Mouse (Mus musculus) kidney, adult 18-20 months (tissue): ENCODE measurements at regions not wholly inside any gene's neighbourhood (a gene's known extent, or its start where the extent isn't known, plus 50 kb on each side); places are given as distances from the start of the nearest gene placed in this dataset.
"Not testable (repeated sequence)": the region's sequence is repeated elsewhere in the genome, so short reads cannot be mapped to it uniquely, and the experiment has no call there.

Experiments
- DNase-seq: peaks from one replicate; pipeline ENCODE4 v3.0.0; 2021

DNA sequence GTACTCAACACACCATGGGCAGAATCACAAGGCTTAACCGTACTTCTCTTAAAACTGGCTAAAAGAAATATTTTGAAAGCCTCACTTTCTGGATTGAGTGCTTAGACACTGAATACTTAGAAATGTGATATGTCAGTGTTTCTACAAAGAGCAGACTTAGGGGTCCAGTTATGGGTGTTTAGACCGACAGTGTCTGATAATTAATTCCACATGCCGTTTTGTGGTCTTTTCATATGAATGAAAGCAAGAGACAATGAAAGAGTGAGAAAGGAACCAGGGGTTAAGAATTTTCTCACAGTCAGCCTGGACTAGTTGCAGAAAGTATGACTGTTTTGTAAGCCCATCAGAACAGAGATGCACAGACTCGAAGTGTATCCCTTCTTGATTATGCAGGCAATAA is 324.8 kb upstream of the Intu start:
- no peak for DNase-seq

DNA sequence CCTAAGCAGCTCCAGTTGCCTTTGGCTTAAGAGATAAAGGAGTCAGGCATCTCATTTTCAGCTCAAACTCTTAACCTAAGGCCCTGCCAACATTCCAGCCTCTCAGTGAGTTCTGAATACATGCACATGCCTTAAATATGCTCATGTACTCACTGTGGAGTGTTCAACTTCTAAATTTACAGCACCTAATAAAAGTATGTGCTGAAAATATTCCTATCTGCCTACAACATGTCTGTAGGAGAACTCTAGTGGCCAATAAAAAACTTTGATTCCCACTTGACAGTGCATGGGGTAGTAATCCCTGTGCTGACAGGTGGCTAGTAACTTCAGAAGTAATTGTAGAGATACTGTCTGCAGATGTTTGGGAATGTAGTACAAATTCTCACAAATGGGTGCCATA is 319.3 kb upstream of the Intu start:
- DNase-seq = no peak

DNA sequence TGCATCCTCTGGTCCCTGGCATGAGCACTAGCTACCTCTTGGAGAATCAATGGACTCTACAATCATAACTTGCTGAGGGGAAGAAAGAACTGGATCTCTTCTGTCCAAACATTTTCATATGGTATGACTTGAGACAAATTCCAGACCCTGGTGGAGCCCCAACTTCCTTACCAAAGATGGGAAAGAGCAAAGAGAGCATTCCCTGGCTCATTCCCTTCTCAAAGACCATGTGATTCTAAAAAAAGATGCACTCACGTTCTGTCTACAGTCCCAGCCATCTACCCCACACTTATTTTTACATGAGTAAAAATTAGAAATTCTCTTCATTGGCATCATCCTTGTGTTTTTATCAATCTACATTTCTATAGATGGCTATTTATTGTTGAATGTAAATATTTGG is 304.3 kb upstream of the Intu start:
- DNase-seq = no peak

DNA sequence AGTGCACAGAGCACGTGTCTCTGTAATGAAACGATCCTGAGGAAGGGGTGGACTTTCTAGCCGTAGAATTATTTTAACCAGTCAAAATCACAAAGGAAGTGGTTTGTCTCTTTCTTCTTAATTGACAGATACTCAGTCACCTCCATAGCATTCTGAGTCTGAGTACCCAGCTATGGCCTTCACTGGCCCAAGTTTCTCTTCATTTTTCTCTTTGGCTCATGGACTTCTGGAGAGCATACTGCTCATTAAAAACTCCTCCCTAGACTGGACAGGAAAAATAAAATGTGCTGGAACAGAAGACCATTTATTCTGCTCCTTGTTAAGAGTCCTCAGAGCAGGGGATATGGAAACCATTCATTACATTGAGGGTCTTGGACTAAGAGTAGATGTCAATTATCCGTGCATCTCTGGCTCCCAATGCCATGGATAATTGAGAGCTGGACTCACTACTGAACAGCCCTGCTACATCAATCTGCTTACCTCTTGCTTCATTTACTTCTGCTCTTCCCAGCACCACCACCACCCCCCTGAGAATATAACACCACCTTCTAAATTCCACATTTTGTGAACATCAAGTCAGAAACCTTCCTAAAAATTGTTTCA is 287.5 kb upstream of the Intu start:
- DNase-seq = no peak

DNA sequence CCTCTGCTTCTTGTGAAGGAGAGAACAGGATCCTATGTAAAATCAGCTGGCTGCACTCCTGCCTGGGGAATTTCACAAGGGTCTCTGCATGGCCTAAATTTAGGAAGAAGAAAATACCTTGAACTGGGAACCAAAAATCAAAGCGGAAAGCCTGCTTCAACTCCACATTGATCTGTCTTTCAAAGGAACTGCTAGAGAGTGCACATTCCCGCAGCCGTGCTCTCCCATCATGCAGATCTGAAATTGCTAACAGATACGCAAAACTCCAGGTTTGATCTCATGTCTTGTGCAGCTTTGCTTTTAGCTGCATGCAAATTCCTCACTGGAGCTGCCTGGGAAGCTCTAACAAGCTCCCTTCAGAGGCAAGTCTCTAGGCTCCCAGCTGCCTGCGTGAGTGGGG is 276.7 kb upstream of the Intu start:
- no peak for DNase-seq

DNA sequence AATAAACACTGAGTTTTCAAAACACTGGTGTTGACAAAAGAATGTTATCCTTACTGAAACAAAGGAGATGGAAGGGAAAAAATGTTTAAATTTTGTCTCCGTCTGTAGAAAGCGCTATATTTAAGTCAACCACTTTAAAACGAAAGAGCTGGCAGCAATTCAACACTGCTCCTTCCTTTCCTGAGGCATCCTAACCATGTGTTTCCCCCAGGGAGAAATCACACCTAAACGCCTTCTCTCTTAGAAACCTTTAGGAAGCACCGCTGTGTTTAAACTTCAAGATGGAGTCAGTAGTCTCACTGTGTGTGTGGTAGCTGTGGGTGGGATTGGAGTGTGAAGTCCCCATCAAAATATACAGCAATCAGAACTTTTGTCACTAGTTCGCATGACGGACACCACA is 268.6 kb upstream of the Intu start:
- no peak for DNase-seq

DNA sequence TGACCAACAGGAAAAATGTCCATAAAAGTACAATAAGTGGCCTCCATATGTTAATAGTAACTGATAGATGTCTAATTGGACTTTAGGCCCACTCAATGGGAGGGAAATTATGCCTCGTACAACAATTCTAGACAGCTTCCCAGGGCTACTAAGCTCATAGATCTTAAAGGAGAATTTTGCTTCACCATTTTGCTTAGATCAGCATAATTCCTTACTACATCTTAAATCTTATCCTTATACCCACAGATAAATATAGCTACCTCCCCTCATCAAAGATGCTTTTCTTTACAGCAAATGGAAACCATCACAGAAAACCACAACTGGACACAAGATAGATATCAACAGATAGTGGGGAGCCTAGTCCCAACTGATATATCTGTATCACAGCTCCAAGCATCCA is 263.6 kb upstream of the Intu start:
- DNase-seq = no peak

DNA sequence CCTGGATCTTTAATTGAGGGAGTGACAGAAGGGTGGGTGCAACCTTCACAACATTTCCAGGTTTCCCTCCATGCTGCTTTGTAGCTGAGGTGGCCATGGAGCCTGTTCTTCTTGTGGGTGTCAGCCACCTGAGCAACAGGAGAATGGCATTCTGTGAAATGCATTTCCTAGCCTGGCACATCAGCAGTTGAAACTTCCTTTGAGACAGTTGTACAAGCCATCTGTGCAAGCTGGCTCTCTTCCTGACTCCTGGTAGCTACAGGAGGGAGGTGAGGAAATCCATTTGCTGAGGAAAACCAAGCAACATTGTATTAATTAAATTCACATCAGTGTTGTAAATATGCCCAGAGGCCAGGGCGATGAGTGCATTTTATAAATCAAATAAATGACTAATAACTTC is 248.2 kb upstream of the Intu start:
- no peak for DNase-seq

DNA sequence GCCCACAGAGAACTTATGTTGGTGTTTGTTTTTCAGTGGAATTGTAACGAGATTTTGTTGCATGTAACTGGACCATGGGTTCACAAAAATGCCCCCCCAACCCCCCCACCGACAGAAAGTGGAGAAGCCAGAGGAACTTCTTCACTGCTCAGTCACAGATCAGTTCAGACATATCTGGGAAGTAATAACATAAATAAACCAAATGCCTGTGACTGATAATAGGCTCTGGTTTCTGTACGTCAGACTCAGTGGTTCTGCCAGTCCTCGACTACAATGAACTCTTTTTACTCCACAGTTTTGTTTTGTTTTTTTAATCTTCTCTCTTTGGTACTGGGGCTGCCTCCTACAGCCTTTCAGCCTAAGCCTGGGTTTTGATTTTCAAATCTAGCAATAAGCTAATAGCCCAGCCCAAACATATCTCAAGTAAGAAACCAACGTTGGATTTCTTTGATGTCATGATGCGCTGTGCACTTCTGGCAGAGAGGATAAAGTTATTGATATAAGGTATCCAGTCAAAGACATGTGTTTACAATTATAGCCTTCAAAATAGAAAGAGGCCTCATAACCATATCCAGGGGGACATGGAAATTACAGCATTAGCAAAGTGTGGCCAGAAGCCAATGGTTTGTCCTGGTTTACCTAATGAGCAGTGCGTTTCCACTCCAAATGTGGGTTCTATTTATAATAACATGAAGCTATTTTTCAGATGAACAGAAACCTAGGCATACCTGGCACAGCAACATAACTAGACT is 244.0 kb upstream of the Intu start:
- DNase-seq = no peak

DNA sequence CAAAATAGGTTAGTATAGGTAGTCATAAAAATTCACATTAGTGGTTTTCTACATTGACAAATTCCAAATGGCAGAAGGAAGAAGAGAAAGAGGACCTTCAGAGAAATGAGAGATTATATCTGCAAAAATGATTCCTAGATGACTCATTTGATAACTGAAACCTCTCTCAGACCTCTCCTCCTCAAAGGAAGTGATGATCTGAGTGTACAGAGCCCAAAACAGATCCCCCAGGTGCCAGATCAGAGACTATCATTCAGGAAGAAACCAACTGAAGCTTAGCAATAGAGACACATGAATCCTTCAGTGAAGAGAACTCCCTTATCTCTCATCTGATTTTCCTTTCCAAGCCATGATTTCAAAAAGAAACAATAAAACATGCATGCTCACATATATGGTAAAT is 234.0 kb upstream of the Intu start:
- no peak for DNase-seq

DNA sequence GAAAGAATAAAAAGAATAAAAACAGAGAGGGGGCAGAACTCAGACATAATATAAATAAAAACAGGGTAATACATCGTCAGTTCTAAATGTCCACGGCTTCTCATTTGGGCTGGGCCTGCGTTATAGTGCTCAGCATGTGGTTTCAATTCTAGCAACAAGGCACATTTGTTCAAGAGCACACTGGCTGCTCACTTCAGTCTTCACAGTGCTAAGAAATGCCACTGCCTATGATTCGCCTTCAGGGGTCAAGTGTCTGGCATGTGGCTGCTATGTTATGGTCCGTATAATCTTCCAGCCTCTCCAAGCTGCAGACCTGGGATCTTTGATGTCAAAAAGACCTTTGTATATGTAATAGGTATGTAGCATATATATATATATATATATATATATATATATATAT is 210.8 kb upstream of the Intu start:
- no peak for DNase-seq

DNA sequence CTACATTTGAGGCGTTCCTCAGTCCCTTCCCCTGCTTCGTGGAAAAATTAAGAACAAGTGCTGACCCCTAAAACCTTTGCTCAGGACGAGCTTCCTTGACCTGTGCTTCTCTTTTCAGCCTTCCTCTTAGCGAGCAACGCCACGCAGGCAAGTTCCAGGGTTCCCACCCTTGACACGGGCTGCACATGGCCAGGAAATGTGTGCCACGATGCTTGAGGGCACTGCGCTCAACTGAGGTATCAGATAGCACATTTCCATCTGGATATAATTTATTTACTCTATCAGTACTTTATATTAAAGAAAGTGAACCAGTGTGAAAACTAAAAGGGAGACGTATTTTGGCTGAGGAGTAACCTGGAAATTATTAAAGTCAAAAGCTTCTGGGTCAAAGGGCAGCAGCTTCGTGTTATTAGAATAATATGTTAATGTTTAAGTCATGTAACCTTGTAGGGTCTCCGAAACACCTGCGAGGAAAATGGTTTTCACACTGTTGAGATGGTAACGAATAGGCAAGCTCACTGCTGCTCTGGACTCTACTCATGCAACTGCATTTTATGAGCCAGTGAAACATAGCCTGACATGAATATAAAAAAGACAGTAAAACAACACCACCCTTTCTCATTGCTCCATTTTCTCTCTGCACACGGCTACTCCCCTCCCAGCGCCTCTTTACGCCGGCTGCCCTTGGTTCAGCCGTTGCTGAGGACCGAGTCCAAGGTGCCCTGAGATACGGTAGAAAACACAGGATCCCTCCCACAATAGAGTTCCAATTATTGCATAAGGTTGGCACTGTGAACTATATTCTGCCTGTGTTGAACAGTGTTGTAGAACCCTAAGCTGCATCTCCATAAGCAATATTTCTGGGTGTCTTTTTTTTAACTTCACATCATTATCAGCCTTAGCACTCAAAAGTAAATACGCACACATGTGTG is 204.9 kb upstream of the Intu start:
- DNase-seq = no peak

DNA sequence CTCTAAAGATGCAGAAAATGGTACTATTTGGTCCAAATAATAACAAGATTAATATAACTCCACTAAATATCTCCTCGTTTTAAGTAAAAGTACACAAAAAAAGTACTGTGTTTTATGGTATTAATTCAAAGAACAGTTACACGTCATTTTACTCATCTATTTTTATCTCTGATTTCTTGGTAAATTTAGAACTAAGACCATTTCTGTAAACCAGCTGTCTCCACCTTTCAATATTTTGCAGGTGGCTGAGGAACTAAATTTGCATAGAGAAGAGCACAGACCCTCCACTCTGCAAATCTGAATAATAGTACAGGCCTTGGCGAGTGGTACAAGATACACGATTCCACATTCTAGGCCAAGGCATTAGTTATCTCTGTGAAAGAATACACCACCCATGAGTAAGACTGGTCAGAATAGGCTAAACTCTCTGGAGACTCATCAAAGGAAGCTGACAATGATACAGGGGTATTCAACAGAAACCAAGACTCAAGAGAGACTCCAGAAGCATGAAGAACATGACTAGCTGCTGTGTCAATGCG is 191.5 kb upstream of the Intu start:
- DNase-seq = no peak

DNA sequence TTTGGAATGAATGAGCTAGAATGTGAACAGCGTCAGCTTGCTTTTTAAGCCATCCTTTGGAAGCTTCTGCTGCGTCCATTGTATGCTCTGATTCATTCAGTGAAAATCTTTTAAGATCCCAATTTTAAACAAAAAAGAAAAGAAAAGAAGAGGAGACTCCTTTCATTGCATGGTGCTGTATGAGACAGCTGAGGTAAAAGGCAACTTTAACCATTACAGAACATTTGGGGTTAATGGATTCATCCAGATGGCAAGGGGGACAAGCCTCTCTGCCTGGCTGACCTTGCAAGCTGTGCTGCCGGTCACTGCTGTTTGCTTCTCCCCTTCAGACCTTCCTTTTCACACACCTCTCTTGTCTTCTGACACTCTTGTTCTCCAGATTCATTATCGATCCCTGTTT is 176.0 kb upstream of the Intu start:
- no peak for DNase-seq

DNA sequence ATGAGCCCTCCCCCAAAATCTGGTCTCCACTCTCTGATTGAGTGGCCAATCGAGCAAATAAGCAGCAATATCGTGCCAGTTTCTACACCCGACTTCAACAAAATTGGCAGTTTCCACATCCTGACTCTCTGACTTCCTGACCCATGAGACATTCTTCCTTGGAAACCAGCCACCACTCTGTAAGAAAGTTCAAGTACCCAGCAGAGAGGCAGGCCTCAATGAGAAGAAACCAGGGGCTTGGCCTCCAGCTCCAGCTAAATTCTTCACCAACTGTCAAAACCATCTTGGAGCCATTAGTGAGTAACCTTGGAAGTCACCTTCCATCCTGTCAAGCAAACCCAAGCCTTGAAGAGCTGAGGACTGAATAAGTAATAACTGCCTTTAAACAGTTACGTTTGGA is 162.7 kb upstream of the Intu start:
- DNase-seq = no peak

DNA sequence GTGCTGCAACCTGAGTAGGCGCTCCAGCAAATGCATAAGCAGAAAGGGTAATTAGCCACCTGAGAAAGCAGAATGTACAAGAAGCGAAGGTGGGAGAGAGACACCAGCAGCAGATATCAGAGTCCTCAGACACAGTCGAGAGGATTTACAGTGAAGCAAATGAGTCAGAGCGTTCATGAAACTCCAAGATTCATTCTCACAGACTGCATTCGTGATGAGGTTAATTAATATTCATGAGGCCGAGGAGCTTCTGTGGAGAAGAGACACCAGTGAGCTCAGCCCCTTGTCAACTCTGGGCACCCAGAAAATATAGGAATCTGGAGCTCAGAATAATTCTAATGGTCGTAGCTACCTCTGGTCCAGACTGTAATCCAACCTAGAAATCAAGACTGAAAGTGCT is 159.7 kb upstream of the Intu start:
- DNase-seq = no peak

DNA sequence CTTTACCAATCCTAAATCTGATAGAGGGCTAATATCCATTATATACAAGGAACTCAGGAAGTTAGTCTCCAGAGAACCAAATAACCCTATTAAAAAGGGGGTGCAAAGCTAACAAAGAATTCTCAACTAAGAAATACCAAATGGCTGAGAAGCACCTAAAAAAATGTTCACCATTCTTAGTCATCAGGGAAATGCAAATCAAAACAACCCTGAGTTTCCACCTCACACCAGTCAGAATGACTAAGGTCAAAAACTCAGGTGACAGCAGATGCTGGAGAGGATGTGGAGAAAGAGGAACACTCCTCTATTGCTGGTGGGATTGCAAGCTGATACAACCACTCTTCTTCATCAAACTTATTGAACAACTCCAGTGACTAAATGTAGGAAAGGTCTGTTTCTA is 154.9 kb upstream of the Intu start:
- not testable (repeated sequence) for DNase-seq

DNA sequence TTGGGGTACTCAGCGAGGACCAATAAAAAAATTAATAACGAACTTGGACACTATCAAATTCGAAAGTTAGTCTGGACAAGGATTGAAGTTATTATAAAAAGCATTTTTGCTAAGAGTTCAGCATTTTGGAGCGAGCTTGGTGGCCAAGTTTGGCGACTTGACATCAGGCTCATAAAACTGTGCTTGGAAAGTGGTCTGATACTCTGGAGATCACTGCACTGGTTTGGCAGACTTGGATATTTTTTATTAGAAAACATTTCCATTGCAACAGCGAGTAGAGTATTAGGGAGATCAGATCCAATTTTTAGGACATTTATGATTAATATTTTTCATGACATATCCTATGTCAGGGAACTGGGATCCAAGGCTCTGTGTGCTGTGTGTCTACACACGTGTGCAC is 153.7 kb upstream of the Intu start:
- DNase-seq = no peak

DNA sequence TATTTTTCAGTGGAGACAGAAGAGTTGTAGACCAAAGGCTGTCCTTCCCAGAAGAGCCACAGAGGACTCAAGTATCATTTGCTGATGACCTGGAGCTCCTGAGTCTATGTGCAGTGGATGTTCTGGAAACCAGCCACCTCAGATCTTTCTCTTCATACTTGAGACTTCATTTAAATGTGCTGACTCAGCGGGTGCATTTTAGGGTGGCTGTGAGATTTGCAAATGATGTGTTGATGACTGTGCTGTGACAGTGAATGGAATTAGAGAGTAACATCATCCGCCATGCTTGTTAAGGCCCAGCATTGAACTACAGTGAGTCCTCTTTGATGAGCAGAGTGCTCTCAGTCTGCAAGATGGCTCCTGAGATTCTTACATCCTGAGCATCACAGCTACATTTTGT is 152.0 kb upstream of the Intu start:
- no peak for DNase-seq

DNA sequence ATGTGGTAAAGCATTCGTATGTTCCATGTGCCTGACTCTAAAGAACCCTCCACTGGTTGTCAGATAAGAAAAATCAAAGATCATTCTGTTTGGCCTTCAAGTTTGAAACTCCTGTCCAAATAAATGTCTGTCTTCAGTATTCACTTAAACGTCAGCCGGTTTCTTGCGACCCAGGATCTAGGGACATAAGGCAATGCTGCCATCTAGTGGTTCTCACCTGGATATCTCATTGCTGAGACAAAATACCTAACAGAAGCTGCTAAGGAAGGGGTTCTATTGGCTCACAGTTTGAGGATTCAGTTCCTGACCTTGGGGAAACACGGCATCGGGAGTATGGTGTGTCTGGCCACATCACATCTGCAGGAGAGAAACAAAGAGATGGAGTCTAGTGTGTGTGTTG is 139.5 kb upstream of the Intu start:
- peak; percentile 51 for DNase-seq

DNA sequence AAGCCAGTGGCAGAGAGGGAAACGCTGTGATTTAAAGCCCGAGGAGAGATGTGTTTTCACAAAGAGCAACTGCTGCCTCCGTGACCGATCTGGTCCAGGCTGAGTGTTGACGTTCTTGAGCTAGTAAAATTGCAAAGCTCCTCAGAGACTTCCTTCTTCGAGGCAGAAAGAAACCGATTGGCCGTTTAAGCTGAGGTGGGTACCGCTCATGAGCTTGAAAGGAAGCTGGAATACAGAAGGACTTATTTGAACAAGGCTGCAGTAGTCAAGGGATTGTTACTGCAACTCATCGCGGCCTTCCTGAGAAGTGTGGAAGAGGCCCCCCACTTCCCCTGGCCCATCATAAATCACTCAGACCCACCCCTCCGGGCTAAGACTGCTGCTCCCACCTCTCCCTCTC is 132.9 kb upstream of the Intu start:
- no peak for DNase-seq

DNA sequence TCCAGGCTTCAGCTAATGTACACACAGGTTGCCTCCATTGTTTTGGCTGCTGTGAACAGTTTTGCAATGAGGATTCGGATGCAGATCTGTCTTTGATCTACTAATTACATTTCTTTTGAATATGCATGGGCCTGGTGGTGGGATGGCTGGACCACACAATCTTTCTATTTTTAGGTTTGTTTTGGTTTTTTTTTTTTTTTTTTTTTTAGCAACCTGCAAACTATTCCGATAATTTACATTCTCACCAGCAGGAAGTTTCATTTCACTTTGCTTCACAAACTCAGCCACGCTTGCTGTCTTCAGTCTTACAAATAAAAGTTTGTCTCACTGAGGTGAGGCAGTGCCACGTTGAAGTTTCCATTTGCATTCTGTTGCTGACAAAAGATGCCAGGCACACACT is 127.7 kb upstream of the Intu start:
- DNase-seq = no peak

DNA sequence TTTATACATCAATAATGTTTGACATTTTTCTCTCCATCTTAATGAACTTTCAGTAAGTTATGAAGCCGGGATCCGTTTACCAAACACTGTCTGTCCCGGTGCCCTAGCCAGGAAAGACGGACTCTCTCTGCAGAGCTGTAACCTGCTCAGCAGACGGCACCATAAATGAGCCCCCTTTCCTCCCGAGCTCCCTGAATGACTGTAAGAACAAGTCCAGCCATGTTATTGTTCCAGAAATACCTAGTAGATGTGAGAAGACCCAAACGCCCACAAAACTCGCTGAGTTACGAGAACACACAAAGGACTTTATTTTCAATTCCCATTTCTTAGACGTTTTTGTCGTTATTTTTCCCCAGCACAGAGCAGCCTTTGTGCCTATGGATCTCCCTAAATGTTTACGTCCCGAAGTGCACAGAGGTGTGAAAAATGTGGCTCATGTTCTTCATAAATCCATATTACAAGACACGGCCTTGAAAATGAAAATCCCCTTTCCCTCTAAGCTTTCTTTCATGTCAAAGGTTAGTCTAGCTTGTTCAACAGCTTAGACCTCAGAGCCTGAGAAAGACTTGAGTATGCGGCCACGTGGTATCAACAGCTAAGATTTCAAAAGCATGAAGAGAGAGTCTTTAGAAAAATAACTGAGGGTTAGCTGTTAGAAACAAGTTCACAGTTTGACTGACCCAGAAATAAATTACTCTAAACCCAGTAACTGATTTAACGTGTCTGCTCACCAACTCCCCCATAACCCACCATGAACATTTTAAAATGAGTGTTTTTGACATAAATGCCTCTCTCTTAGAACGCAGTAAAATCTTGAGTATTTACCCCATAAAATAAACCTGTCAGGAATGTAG is 125.8 kb upstream of the Intu start:
- no peak for DNase-seq
